Mouse (Mus musculus) large intestine, adult 2 months (tissue): ENCODE measurements at regions not wholly inside any gene's neighbourhood (a gene's known extent, or its start where the extent isn't known, plus 50 kb on each side); places are given as distances from the start of the nearest gene placed in this dataset.
A peak's percentile ranks its signal among the peaks of the same experiment; 100 is the strongest.

ENCODE experiments used
- DNase-seq: peaks from one replicate; pipeline ENCODE4 v3.0.0-alpha.2; 2012; ENCODE audit warnings: low read depth, low spot score
- WGBS: fragments of 180-500 bp; shearing (Covaris S2); methylation state at CpG from one replicate; pipeline ENCODE4 v1.1.7; 2018; 5-methylcytosine and 5-hydroxymethylcytosine counted together

- DNase-seq, result no peak
These were observed 155.2 kb upstream of the Shcbp1 start for GRCm38 (mm10) chr8:4934551-4934950.

GRCm38 (mm10) chr8:4934035-4934434 lies 154.7 kb upstream of the Shcbp1 start:
- WGBS, result 75% methylated on average over 2 of the region's 2 CpGs
- no peak for DNase-seq

- DNase-seq, result no peak
These were observed 137.1 kb upstream of the Shcbp1 start for GRCm38 (mm10) chr8:4916447-4916846.

GRCm38 (mm10) chr8:4895046-4895445 lies 115.7 kb upstream of the Shcbp1 start:
- no peak for DNase-seq
- WGBS, result 86% methylated on average over 2 of the region's 2 CpGs

- DNase-seq, result peak; percentile 45
- WGBS, result 61% methylated on average over 7 of the region's 7 CpGs
These were observed 89.4 kb upstream of the Shcbp1 start for GRCm38 (mm10) chr8:4868761-4869160.

- DNase-seq, result no peak
- WGBS, result 35% methylated on average over 3 of the region's 3 CpGs
These were observed 59.7 kb upstream of the Shcbp1 start for GRCm38 (mm10) chr8:4839087-4839486.

- no peak for DNase-seq
These were observed 59.2 kb upstream of the Shcbp1 start for GRCm38 (mm10) chr8:4838527-4838926.

GRCm38 (mm10) chr8:4837719-4838118 lies 58.4 kb upstream of the Shcbp1 start:
- DNase-seq, result no peak
- 22% methylated on average over 2 of the region's 2 CpGs for WGBS

- 84% methylated on average over 2 of the region's 2 CpGs for WGBS
- no peak for DNase-seq
These were observed 57.3 kb upstream of the Shcbp1 start for GRCm38 (mm10) chr8:4836651-4837050.
